8 mouse cellular contexts compared by ENCODE assay signal in genomic region chr11:22512038-22513001, GRCm38 (mm10). TPM values are rescaled to one million over a fixed set of nuclear protein-coding genes. Genes with fewer than 3 reads are reported as not detected.
DNase-seq lines count a peak whose midpoint lies in the region; ATAC-seq and TF ChIP-seq lines count a peak whose summit lies in the region.

TSS of gene Tmem17 (plus strand) at chr11:22512088.

- H3K9ac ChIP-seq in hindbrain, embryonic 16.5 days (ENCODE audit: low read depth, low read length) = peak within 1 kb of the TSS; percentile 98

- H3K27ac ChIP-seq in gastrocnemius, adult 2 months = peak within 1 kb of the TSS; percentile 93
- peak within 1 kb of the TSS; percentile 100 for H3K27ac ChIP-seq in hindbrain, embryonic 16.5 days (ENCODE audit: low read depth, low read length)

- TF ChIP-seq CTCF in gastrocnemius, adult 2 months (IDR thresholded peaks at IDR 0.05) = peak; percentile 34

- no peaks in the 10 kb centered on the region for H3K4me1 ChIP-seq in hindbrain, embryonic 16.5 days (ENCODE audit: control insufficient read depth, insufficient read depth, low read depth, low read length)

- no peaks in the 10 kb centered on the region for H3K9me3 ChIP-seq in hindbrain, embryonic 16.5 days (ENCODE audit: control insufficient read depth, low read length)

- H3K4me3 ChIP-seq in gastrocnemius, adult 2 months = peak within 1 kb of the TSS; percentile 90
- H3K4me3 ChIP-seq in hindbrain, embryonic 16.5 days (ENCODE audit: low read length) = peak within 1 kb of the TSS; percentile 77

- WGBS in hindbrain, embryonic 16.5 days = under 1% methylated on average over 71 of the region's 73 CpGs

- peak within 1 kb of the TSS; percentile 77 for H3K4me2 ChIP-seq in hindbrain, embryonic 16.5 days (ENCODE audit: low read length)

- H3K27me3 ChIP-seq in hindbrain, embryonic 16.5 days (replicated peaks; ENCODE audit: control insufficient read depth, insufficient read depth, low read length) = no peaks in the 10 kb centered on the region

- peak; percentile 97 for ATAC-seq in hindbrain, embryonic 16.5 days

- peak; percentile 85 for DNase-seq in ZHBTc4 (ENCODE audit: low read depth, low spot score)
- DNase-seq in cerebellum, postnatal 36 days = peak; percentile 94 to 95
- DNase-seq in gastrocnemius, adult 2 months = peak; percentile 94
- DNase-seq in left cerebral cortex, adult 18-20 months (ENCODE audit: low spot score in 2 of 2) = peak; percentile 82 to 88
- DNase-seq in lung, postnatal 4 days = peak; percentile 93 to 94
- DNase-seq in retina, postnatal 1 day = peak; percentile 91
- DNase-seq in thymus, postnatal 4 days = peak; percentile 86

- H3K36me3 ChIP-seq in hindbrain, embryonic 16.5 days (ENCODE audit: control insufficient read depth, insufficient read depth, low read length) = no peaks in the 10 kb centered on the region

- intact Hi-C loops in gastrocnemius, adult 2 months (cut with DNase I) = loop anchor here (2.0 to 5.0 kb wide), 4 partner anchors 74 to 285 kb away; no protein-coding TSS in a partner anchor

RNA-seq across cellular contexts. Expression of gene Tmem17, which starts in this region (rescaled TPM):
- total RNA-seq in gastrocnemius, adult 2 months (2021) = 1 to 10 TPM; 1.7 to 2.2 TPM
- polyA plus RNA-seq in hindbrain, embryonic 16.5 days (2015; fragmentation: Nextera tagmentation; extraction: Ambion mirVana) = 22.7 and 26.0 TPM in 2 replicates
- 1 to 10 TPM; 5.6 to 6.1 TPM for total RNA-seq in left cerebral cortex, adult 18-20 months (2021)

Comparison
In these comparisons a context has a peak if more than half of its experiments do, and no peak if none do; other contexts are left out.
1. Peak in every context shown above with its lines: DNase-seq, ATAC-seq, H3K4me3 ChIP-seq and H3K27ac ChIP-seq.